Mouse (Mus musculus) induced T-regulatory cell, adult 2 months (primary cell): ENCODE data around the gene Atxn1.

Experiments
- DNase-seq: peaks from one replicate; pipeline ENCODE4 v3.0.0-alpha.2; 2012; ENCODE audit warnings: low read depth

Gene Atxn1

GRCm38 (mm10) chr13:45681196-45681595 is 283.6 kb downstream of the Atxn1 start:
- no peak for DNase-seq

GRCm38 (mm10) chr13:45680651-45681050 is 284.2 kb downstream of the Atxn1 start:
- DNase-seq, result no peak

- no peak for DNase-seq
Observed at GRCm38 (mm10) chr13:45679096-45679495, 285.7 kb downstream of the Atxn1 start.

- DNase-seq, result no peak
Observed at GRCm38 (mm10) chr13:45672628-45673027, 292.2 kb downstream of the Atxn1 start.

- DNase-seq, result no peak
Observed at GRCm38 (mm10) chr13:45669969-45670368, 294.8 kb downstream of the Atxn1 start.

- no peak for DNase-seq
Observed at GRCm38 (mm10) chr13:45662852-45663251, 302.0 kb downstream of the Atxn1 start.

GRCm38 (mm10) chr13:45662216-45662615 is 302.6 kb downstream of the Atxn1 start:
- no peak for DNase-seq

- DNase-seq, result no peak
Observed at GRCm38 (mm10) chr13:45661283-45662185, 303.3 kb downstream of the Atxn1 start.

GRCm38 (mm10) chr13:45659813-45660212 is 305.0 kb downstream of the Atxn1 start:
- no peak for DNase-seq

- DNase-seq, result no peak
Observed at GRCm38 (mm10) chr13:45658343-45658742, 306.5 kb downstream of the Atxn1 start.

- DNase-seq, result no peak
Observed at GRCm38 (mm10) chr13:45657176-45657575, 307.6 kb downstream of the Atxn1 start.

GRCm38 (mm10) chr13:45651652-45652241 is 313.1 kb downstream of the Atxn1 start:
- DNase-seq, result no peak

- DNase-seq, result peak; percentile 81
Observed at GRCm38 (mm10) chr13:45649197-45649812, 315.5 kb downstream of the Atxn1 start.

GRCm38 (mm10) chr13:45643780-45644395 is 320.9 kb downstream of the Atxn1 start:
- no peak for DNase-seq

GRCm38 (mm10) chr13:45642913-45643312 is 321.9 kb downstream of the Atxn1 start:
- no peak for DNase-seq

GRCm38 (mm10) chr13:45640431-45640830 is 324.4 kb downstream of the Atxn1 start:
- no peak for DNase-seq

- no peak for DNase-seq
Observed at GRCm38 (mm10) chr13:45638281-45638680, 326.5 kb downstream of the Atxn1 start.

- DNase-seq, result peak; percentile 52
Observed at GRCm38 (mm10) chr13:45637324-45637723, 327.5 kb downstream of the Atxn1 start.

- no peak for DNase-seq
Observed at GRCm38 (mm10) chr13:45636435-45636834, 328.4 kb downstream of the Atxn1 start.

GRCm38 (mm10) chr13:45633918-45634317 is 330.9 kb downstream of the Atxn1 start:
- DNase-seq, result no peak

GRCm38 (mm10) chr13:45632133-45632532 is 332.7 kb downstream of the Atxn1 start:
- DNase-seq, result peak; percentile 27

GRCm38 (mm10) chr13:45630518-45631290 is 334.1 kb downstream of the Atxn1 start:
- no peak for DNase-seq
